In genomic region chr6:145120787-145121589, GRCm38 (mm10) we compare ENCODE assay signal across 9 mouse cellular contexts. TPM values are rescaled to one million over a fixed set of nuclear protein-coding genes. Genes with fewer than 3 reads are reported as not detected.
A peak's percentile ranks its signal among the peaks of the same experiment; 100 is the strongest.
DNase-seq lines count a peak whose midpoint lies in the region; ATAC-seq and TF ChIP-seq lines count a peak whose summit lies in the region.
"Had no signal": no experiment of that assay in that cellular context is flagged by ENCODE, and none has a peak within 500 bp of the region (broad histone marks: within the 10 kb centered on the region; RNA-seq: fewer than 3 reads in every experiment).

No protein-coding gene starts in this region.

- no peak overlapping the region for H3K9ac ChIP-seq in heart, postnatal 0 days (replicated peaks; ENCODE audit: low read depth, low read length)
- H3K9ac ChIP-seq: neural tube, embryonic 13.5 days had no signal

- TF ChIP-seq EP300 in heart, postnatal 0 days (IDR thresholded peaks at IDR 0.05; ENCODE audit: low read depth), result no peak; the same call in 1 of the 2 replicates

- H3K9me3 ChIP-seq in heart, postnatal 0 days (replicated peaks; ENCODE audit: control insufficient read depth, low read length), result no peaks in the 10 kb centered on the region
- H3K9me3 ChIP-seq: neural tube, embryonic 13.5 days had no signal

- 21% methylated on average over 18 of the region's 18 CpGs for whole genome bisulfite sequencing in heart, postnatal 0 days

- peaks cover 41% of the 10 kb centered on the region for H3K4me1 ChIP-seq in heart, postnatal 0 days (ENCODE audit: control insufficient read depth, insufficient read depth)

- no peaks in the 10 kb centered on the region for H3K27me3 ChIP-seq in heart, postnatal 0 days (ENCODE audit: control insufficient read depth, insufficient read depth, low read length)
- H3K27me3 ChIP-seq: neural tube, embryonic 13.5 days had no signal

- no peak for TF ChIP-seq CTCF in heart, postnatal 0 days (IDR thresholded peaks at IDR 0.05; ENCODE audit: low read depth)

- no peaks in the 10 kb centered on the region for H3K36me3 ChIP-seq in heart, postnatal 0 days (replicated peaks; ENCODE audit: control insufficient read depth, insufficient read depth, low read length)
- H3K36me3 ChIP-seq: neural tube, embryonic 13.5 days had no signal

- peak overlapping the region; percentile 66 for H3K27ac ChIP-seq in heart, postnatal 0 days (ENCODE audit: low read depth)
- H3K27ac ChIP-seq: neural tube, embryonic 13.5 days had no signal

- DNase-seq in ovary, adult 18-20 months (ENCODE audit: low spot score), result peak; percentile 34
- DNase-seq in ovary, postnatal 10 days (ENCODE audit: low spot score), result no peak
- DNase-seq in adrenal gland, postnatal 14 days, result peak; percentile 34
- DNase-seq in heart, postnatal 0 days (ENCODE audit: low spot score), result peak; percentile 84
- no peak for DNase-seq in retina, embryonic 14.5 days (ENCODE audit: low spot score)
- DNase-seq in cerebellum, postnatal 25 days, result no peak
- no peak for DNase-seq in layer of hippocampus, postnatal 36 days

- H3K4me3 ChIP-seq in heart, postnatal 0 days (ENCODE audit: low read depth, low read length), result no peak overlapping the region; the same call in 1 of the 2 replicates
- H3K4me3 ChIP-seq: neural tube, embryonic 13.5 days had no signal

- peak overlapping the region; percentile 33 for H3K4me2 ChIP-seq in heart, postnatal 0 days (ENCODE audit: low read depth, low read length)
- H3K4me2 ChIP-seq: neural tube, embryonic 13.5 days had no signal

- peak; percentile 53 for ATAC-seq in heart, postnatal 0 days (ENCODE audit: insufficient read depth, low read depth)
- peak; percentile 33; the same call in 1 of the 2 replicates for ATAC-seq in monocyte, adult 5-6 weeks (replicated peaks; ENCODE audit: insufficient number of reproducible peaks, low FRiP score, low TSS enrichment, poor library complexity, severe bottlenecking)

RNA-seq across cellular contexts. Expression of gene Lrmp, which starts 5.5 kb away (rescaled TPM):
- 5.3 and 15.6 TPM in 2 replicates for total RNA-seq in adrenal gland, postnatal 14 days (2021)
- 4.2 and 5.7 TPM in 2 replicates for total RNA-seq in heart, postnatal 0 days (2014; rRNA removed; ENCODE audit: low replicate concordance)
- 0.98 and 1.2 TPM in 2 replicates for polyA plus RNA-seq in heart, postnatal 0 days (2015; fragmentation: Nextera tagmentation; extraction: Ambion mirVana)
- total RNA-seq in monocyte, adult 5-6 weeks (2017), result 254 to 293 TPM (median 262 TPM) in 3 replicates
- 1 to 10 TPM; 3.2 to 3.3 TPM for total RNA-seq in layer of hippocampus, postnatal 36 days (2021)

RNA-seq across cellular contexts. Expression of gene Bcat1, which starts 45.0 kb away (rescaled TPM):
- 5.9 and 8.0 TPM in 2 replicates for total RNA-seq in adrenal gland, postnatal 14 days (2021)
- 2.6 and 4.6 TPM in 2 replicates for total RNA-seq in heart, postnatal 0 days (2014; rRNA removed; ENCODE audit: low replicate concordance)
- 0.94 and 1.7 TPM in 2 replicates for polyA plus RNA-seq in heart, postnatal 0 days (2015; fragmentation: Nextera tagmentation; extraction: Ambion mirVana)
- total RNA-seq in monocyte, adult 5-6 weeks (2017), result not detected in 3 replicates
- 100 to 1,000 TPM; 100 to 102 TPM for total RNA-seq in layer of hippocampus, postnatal 36 days (2021)

Comparison
In these comparisons a context has a peak if more than half of its experiments do, and no peak if none do; other contexts are left out.
1. DNase-seq: peak in ovary, adult 18-20 months (single experiment), adrenal gland, postnatal 14 days (single experiment) and heart, postnatal 0 days (single experiment); none in ovary, postnatal 10 days (single experiment), retina, embryonic 14.5 days (single experiment), cerebellum, postnatal 25 days (0 of 2) and layer of hippocampus, postnatal 36 days (0 of 2).
2. RNA of gene Lrmp, which starts 5.5 kb away (total RNA-seq): 254 to 293 TPM in monocyte, adult 5-6 weeks; 5.3 to 15.6 TPM in adrenal gland, postnatal 14 days, 4.2 to 5.7 TPM in heart, postnatal 0 days and 3.2 to 3.3 TPM in layer of hippocampus, postnatal 36 days; every median in the first group is over 10 times any median in the second.
3. RNA of gene Bcat1, which starts 45.0 kb away (total RNA-seq): 100 to 102 TPM in layer of hippocampus, postnatal 36 days; 5.9 to 8.0 TPM in adrenal gland, postnatal 14 days, 2.6 to 4.6 TPM in heart, postnatal 0 days and not detected in monocyte, adult 5-6 weeks; every median in the first group is over 10 times any median in the second.